Mouse (Mus musculus) liver, adult (tissue): ENCODE data around the gene Bcam.
A peak's percentile ranks its signal among the peaks of the same experiment; 100 is the strongest.

ENCODE experiments used
- GATA4 ChIP-seq: IDR thresholded peaks from 2 replicates; pipeline ENCODE4 v1.6.1; 2014; ENCODE audit warnings: mild to moderate bottlenecking, low read length; ENCODE audit not compliant: insufficient replicate concordance

Bcam gene

GRCm38 (mm10) chr7:19724167-19724566 is 46.6 kb downstream of the Bcam start:
- no peak for TF ChIP-seq GATA4

- peak; percentile 63 for TF ChIP-seq GATA4
These were observed 48.0 kb downstream of the Bcam start for GRCm38 (mm10) chr7:19722754-19723195.

GRCm38 (mm10) chr7:19719200-19719599 is 51.6 kb downstream of the Bcam start:
- TF ChIP-seq GATA4: no peak

GRCm38 (mm10) chr7:19718297-19718952 is 52.4 kb downstream of the Bcam start:
- TF ChIP-seq GATA4: no peak

- no peak for TF ChIP-seq GATA4
These were observed 53.5 kb downstream of the Bcam start for GRCm38 (mm10) chr7:19717346-19717745.

GRCm38 (mm10) chr7:19716822-19717221 is 54.0 kb downstream of the Bcam start:
- no peak for TF ChIP-seq GATA4

- no peak for TF ChIP-seq GATA4
These were observed 54.6 kb downstream of the Bcam start for GRCm38 (mm10) chr7:19716055-19716682.

- no peak for TF ChIP-seq GATA4
These were observed 55.4 kb downstream of the Bcam start, which contains the start of gene Tomm40 for GRCm38 (mm10) chr7:19715239-19716054. Gene Tomm40, minus strand, starts transcription at chr7:19715438.

GRCm38 (mm10) chr7:19714836-19715235 is 56.0 kb downstream of the Bcam start:
- no peak for TF ChIP-seq GATA4

- TF ChIP-seq GATA4: no peak
These were observed 57.2 kb downstream of the Bcam start for GRCm38 (mm10) chr7:19713598-19713997.

GRCm38 (mm10) chr7:19713196-19713595 is 57.6 kb downstream of the Bcam start:
- TF ChIP-seq GATA4: no peak

- TF ChIP-seq GATA4: no peak
These were observed 58.4 kb downstream of the Bcam start for GRCm38 (mm10) chr7:19712414-19712813.

GRCm38 (mm10) chr7:19710650-19711049 is 60.2 kb downstream of the Bcam start:
- TF ChIP-seq GATA4: no peak
